Mouse (Mus musculus): ENCODE data around the gene Tmbim1. TPM values are rescaled to one million over a fixed set of nuclear protein-coding genes. Genes with fewer than 3 reads are reported as not detected.

The Tmbim1 gene
- polyA plus RNA-seq, 1 experiment = 46.0 TPM

GRCm38 (mm10) chr1:74308001-74308964, 2.9 kb upstream of the Tmbim1 start:
- Histone ChIP-seq H3K4me3 (ENCODE audit: insufficient read depth, low read length) (no peak overlapping the region), H3K4me1 (ENCODE audit: control insufficient read depth, insufficient read depth, low read length) (peaks cover 1% of the 10 kb centered on the region; the same call in 1 of the 2 replicates), H3K27ac (ENCODE audit: insufficient read depth, low read length) (no peak overlapping the region)
- no peak for TF ChIP-seq CTCF (IDR thresholded peaks at IDR 0.05; ENCODE audit: extremely low read depth, insufficient read depth, low read length)
- TF ChIP-seq POLR2A (IDR thresholded peaks at IDR 0.05; ENCODE audit: extremely low read depth, insufficient read depth, low read length) = no peak

- H3K4me1 ChIP-seq (ENCODE audit: control insufficient read depth, insufficient read depth, low read length) = no peaks in the 10 kb centered on the region
- H3K27ac ChIP-seq (ENCODE audit: insufficient read depth, low read length) = no peak overlapping the region
- TF ChIP-seq CTCF (IDR thresholded peaks at IDR 0.05; ENCODE audit: extremely low read depth, insufficient read depth, low read length) (no peak), POLR2A (IDR thresholded peaks at IDR 0.05; ENCODE audit: extremely low read depth, insufficient read depth, low read length) (no peak)
- H3K4me3 ChIP-seq (ENCODE audit: insufficient read depth, low read length) = no peak overlapping the region
Measured at GRCm38 (mm10) chr1:74307146-74307545, 1.7 kb upstream of the Tmbim1 start.

- TF ChIP-seq CTCF (IDR thresholded peaks at IDR 0.05; ENCODE audit: extremely low read depth, insufficient read depth, low read length) (no peak), POLR2A (IDR thresholded peaks at IDR 0.05; ENCODE audit: extremely low read depth, insufficient read depth, low read length) (no peak)
Measured at GRCm38 (mm10) chr1:74304946-74305345, 476 bp downstream of the Tmbim1 start.

DNA sequence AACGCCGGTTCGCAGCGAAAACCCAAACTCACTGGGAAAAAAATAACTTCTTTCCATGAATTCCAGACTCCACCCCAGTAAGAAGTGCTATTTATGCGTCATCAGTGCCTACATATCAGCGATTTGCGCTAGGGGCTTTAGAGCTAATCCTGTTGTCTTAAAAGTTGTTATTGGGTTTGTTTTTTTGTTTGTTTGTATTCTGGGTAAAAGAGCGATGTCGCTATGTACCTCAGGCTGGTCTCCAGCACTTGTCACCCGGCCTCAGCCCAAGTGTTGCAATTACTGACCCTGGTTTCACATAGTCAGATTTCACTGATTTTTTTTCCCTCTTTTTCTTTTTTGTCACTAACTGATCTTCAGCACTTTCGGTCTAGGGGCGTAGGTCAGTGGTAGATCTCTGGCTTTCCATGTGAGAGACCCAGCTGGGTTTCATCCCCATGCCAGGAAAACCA, 1.1 kb downstream of the Tmbim1 start:
- Histone ChIP-seq H3K4me3 (ENCODE audit: insufficient read depth, low read length) (peak overlapping the region; percentile 72), H3K4me1 (ENCODE audit: control insufficient read depth, insufficient read depth, low read length) (no peaks in the 10 kb centered on the region), H3K27ac (ENCODE audit: insufficient read depth, low read length) (peak overlapping the region; percentile 95)
- TF ChIP-seq CTCF (IDR thresholded peaks at IDR 0.05; ENCODE audit: extremely low read depth, insufficient read depth, low read length) (no peak), POLR2A (IDR thresholded peaks at IDR 0.05; ENCODE audit: extremely low read depth, insufficient read depth, low read length) (no peak)

More at GRCm38 (mm10) chr1:74304946-74305345, 476 bp downstream of the Tmbim1 start:
- Histone ChIP-seq H3K4me1 (ENCODE audit: control insufficient read depth, insufficient read depth, low read length) (no peaks in the 10 kb centered on the region), H3K27ac (ENCODE audit: insufficient read depth, low read length) (no peak overlapping the region), H3K4me3 (ENCODE audit: insufficient read depth, low read length) (no peak overlapping the region)

GRCm38 (mm10) chr1:74303509-74304338, 1.7 kb downstream of the Tmbim1 start:
- Histone ChIP-seq H3K4me1 (ENCODE audit: control insufficient read depth, insufficient read depth, low read length) (no peaks in the 10 kb centered on the region), H3K4me3 (ENCODE audit: insufficient read depth, low read length) (peak overlapping the region; percentile 72), H3K27ac (ENCODE audit: insufficient read depth, low read length) (peak overlapping the region; percentile 95)
- TF ChIP-seq CTCF (IDR thresholded peaks at IDR 0.05; ENCODE audit: extremely low read depth, insufficient read depth, low read length) = no peak
- TF ChIP-seq POLR2A (IDR thresholded peaks at IDR 0.05; ENCODE audit: extremely low read depth, insufficient read depth, low read length) = no peak

DNA sequence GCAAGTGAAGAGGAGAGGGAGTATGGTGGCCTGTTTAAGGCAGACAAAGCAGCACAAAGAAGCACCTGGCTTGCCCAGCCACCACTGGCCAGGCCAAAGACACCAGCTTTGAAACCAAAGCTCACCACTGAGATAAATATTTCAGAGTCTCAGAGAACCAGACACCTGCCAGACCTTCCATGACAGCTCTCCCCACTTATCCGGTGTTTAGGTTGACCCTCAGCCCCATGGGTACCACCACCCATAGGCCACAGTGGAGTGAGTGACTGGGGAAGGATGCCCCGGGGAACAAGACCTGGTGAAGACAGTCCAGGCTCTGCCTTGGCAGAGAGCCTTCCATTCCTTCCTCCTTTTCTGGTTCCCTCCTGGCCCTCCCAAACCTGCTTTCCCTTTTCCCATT, 2.6 kb downstream of the Tmbim1 start:
- peak overlapping the region; percentile 72; the same call in 1 of the 2 replicates for H3K4me3 ChIP-seq (ENCODE audit: insufficient read depth, low read length)
- 0 out of 2 replicates have a peak, but pooled peaks cover 2% of the 10 kb centered on the region for H3K4me1 ChIP-seq (ENCODE audit: control insufficient read depth, insufficient read depth, low read length)
- no peak for TF ChIP-seq CTCF (IDR thresholded peaks at IDR 0.05; ENCODE audit: extremely low read depth, insufficient read depth, low read length)
- no peak for TF ChIP-seq POLR2A (IDR thresholded peaks at IDR 0.05; ENCODE audit: extremely low read depth, insufficient read depth, low read length)
- no peak overlapping the region for H3K27ac ChIP-seq (ENCODE audit: insufficient read depth, low read length)

DNA sequence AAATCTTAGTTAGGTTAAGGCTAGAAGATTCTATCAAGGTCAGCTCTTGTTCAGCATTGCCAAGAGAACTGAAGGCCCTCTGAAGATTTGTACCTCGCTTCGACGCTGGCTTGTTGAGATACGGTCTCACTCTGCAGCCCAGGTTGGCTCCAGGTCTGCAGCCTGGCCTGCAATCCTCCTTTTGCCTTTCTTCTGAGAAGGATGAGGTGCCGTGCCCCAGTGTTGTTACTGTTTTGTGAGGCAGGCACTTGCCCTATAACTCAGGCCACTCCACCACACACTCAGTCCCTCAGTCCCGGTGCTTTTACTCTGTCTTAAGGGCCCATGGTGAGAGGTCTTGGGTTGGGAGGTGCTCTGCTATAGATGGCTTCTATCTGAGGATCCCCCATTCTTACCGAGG, 3.2 kb downstream of the Tmbim1 start:
- Histone ChIP-seq H3K4me1 (ENCODE audit: control insufficient read depth, insufficient read depth, low read length) (0 out of 2 replicates have a peak, but pooled peaks cover 2% of the 10 kb centered on the region), H3K4me3 (ENCODE audit: insufficient read depth, low read length) (no peak overlapping the region), H3K27ac (ENCODE audit: insufficient read depth, low read length) (0 out of 2 replicates have a peak overlapping the region, but pooled peaks have one; percentile 17)
- no peak for TF ChIP-seq CTCF (IDR thresholded peaks at IDR 0.05; ENCODE audit: extremely low read depth, insufficient read depth, low read length)
- no peak for TF ChIP-seq POLR2A (IDR thresholded peaks at IDR 0.05; ENCODE audit: extremely low read depth, insufficient read depth, low read length)

DNA sequence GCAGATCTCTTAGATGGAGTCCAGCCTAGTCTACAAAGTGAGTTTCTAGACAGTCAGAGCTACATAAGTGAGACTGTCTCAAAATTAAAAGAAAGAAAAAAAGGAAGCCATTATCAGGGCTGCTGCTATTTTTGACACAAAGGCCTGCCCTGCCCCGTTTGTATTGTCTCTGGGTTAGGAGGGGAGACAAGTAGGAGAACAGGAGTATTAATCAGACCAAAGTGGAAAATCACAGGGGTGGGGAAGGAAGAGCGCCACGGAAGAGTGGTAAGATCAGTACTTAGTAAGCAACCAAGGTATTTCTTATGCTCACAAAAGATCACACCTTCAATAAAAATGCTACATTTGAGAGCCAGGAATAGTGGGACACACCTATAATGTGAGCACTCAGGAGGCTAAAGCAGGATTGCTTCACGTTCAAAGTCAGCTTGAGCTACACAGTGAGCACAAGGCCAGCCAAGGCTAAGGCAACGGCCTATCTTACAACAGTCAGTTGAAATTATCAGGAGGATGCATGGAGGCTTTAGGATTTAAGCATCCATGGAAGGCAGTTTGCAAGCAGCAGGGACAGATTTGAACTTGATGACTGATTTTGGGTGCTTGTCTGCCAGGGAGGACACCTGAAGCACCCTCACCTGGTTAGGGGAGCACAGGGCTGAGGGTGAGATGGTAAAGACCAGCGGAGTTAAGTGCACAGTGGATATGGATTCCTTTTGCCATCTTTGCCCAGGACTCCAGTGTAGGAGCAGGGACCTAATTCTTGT, 4.9 kb downstream of the Tmbim1 start:
- H3K4me3 ChIP-seq (ENCODE audit: insufficient read depth, low read length) = no peak overlapping the region
- peaks cover 6% of the 10 kb centered on the region for H3K4me1 ChIP-seq (ENCODE audit: control insufficient read depth, insufficient read depth, low read length)
- peak overlapping the region; percentile 33 for H3K27ac ChIP-seq (ENCODE audit: insufficient read depth, low read length)
- TF ChIP-seq CTCF (IDR thresholded peaks at IDR 0.05; ENCODE audit: extremely low read depth, insufficient read depth, low read length) (no peak), POLR2A (IDR thresholded peaks at IDR 0.05; ENCODE audit: extremely low read depth, insufficient read depth, low read length) (no peak)
